Mouse (Mus musculus) lung, postnatal 36 days (tissue): ENCODE results near the gene Gm12666.
"Not testable (repeated sequence)": the region's sequence is repeated elsewhere in the genome, so short reads cannot be mapped to it uniquely, and the experiment has no call there.

Experiments used
- DNase-seq: peaks from one replicate; pipeline ENCODE4 v3.0.0; 2022; ENCODE audit warnings: mixed read lengths

Gene Gm12666

DNA sequence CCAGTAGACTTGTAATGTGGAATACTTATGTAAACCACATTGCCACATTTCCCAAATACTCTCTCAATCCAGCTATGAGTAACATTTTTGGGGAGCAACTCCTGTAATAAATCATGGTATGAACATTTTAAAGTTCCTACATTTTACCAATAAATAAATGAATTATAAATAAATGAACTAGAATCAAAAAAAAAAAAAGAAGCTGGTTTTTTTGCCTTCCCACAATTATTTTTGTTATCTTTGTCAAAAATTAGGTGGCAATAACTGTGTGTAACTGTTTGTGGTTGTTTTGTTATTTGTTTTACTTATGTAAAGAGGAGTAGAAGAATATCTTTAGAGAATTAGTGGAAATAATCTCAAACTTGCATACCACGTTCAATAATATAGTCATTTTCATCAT lies at the start of gene Gm12666:
Gene Gm12666, minus strand, starts transcription at position 101 of the 400 bp plus-strand sequence.
- DNase-seq: not testable (repeated sequence)

- no peak for DNase-seq
Observed at GRCm38 (mm10) chr4:92226326-92226725, 34.8 kb upstream of the Gm12666 start.

GRCm38 (mm10) chr4:92216286-92216685 lies 24.7 kb upstream of the Gm12666 start:
- DNase-seq: no peak

DNA sequence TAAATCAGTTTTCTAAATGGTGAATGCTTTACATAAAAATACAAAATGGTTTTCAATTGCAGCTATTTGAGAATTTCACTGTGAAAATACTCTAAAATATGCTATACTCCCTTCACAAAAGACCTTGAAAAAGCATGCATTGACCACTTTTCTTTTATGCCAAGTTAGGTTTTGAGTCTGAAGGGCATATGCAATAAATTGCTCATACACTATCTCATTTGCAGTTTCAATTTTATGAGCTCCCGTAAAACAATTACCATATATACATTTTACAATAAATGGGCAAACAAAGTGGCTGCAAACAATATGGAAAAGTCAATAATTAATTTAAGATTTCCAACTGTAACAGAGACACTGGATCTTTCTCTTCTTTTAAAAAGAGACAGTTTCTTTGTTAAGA lies 38.9 kb downstream of the Gm12666 start:
- DNase-seq: no peak

DNA sequence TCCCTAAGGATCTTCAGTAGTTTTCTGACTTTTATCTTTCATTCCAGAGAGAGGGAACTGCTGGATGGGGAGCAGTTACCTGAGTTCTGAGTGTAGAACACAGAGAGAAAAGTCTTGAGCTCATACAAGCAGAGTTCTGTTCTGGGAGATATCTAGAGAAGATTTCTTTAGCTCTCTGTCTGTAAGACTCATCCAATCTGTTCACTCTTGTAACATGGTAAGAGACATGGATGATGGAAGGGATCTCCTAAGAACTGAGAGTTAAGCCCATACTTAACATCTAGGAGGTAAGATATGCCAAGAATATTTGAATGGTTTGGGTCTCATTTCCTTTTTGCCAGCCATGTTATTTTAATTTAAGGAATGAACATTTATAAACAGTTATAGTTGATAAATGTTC lies 44.4 kb downstream of the Gm12666 start, which contains the start of gene Izumo3:
Gene Izumo3, minus strand, starts transcription at position 101 of the 400 bp plus-strand sequence.
- DNase-seq: no peak
